In genomic region chr9:65536491-65536890, GRCm38 (mm10) we compare ENCODE assay signal across 27 mouse cellular contexts. TPM values are rescaled to one million over a fixed set of nuclear protein-coding genes. Genes with fewer than 3 reads are reported as not detected.
A peak's percentile ranks its signal among the peaks of the same experiment; 100 is the strongest.
DNase-seq lines count a peak whose midpoint lies in the region; ATAC-seq and TF ChIP-seq lines count a peak whose summit lies in the region.
"Had no signal": no experiment of that assay in that cellular context is flagged by ENCODE, and none has a peak within 500 bp of the region (broad histone marks: within the 10 kb centered on the region; RNA-seq: fewer than 3 reads in every experiment).

No protein-coding gene starts in this region.

- H3K9me3 ChIP-seq in heart, embryonic 11.5 days (replicated peaks; ENCODE audit: control insufficient read depth, low read length), result no peaks in the 10 kb centered on the region
- no peaks in the 10 kb centered on the region for H3K9me3 ChIP-seq in megakaryocyte, embryonic 14.5 days
- no peaks in the 10 kb centered on the region for H3K9me3 ChIP-seq in liver, embryonic 16.5 days (replicated peaks; ENCODE audit: control insufficient read depth, low read length)
- H3K9me3 ChIP-seq in forebrain, embryonic 13.5 days (replicated peaks), result no peaks in the 10 kb centered on the region
- H3K9me3 ChIP-seq: embryonic facial prominence, embryonic 15.5 days; forebrain, embryonic 10.5 days; hindbrain, embryonic 15.5 days; intestine, embryonic 15.5 days; limb, embryonic 15.5 days; stomach, embryonic 15.5 days had no signal

- H3K4me2 ChIP-seq in heart, embryonic 11.5 days, result no peak overlapping the region
- H3K4me2 ChIP-seq in liver, embryonic 16.5 days (ENCODE audit: low read depth, low read length), result no peak overlapping the region
- H3K4me2 ChIP-seq in forebrain, embryonic 13.5 days, result no peak overlapping the region
- H3K4me2 ChIP-seq: embryonic facial prominence, embryonic 15.5 days; hindbrain, embryonic 15.5 days; intestine, embryonic 15.5 days; limb, embryonic 15.5 days; midbrain, embryonic 11.5 days; neural tube, embryonic 12.5 days; stomach, embryonic 15.5 days had no signal

- no peaks in the 10 kb centered on the region for H3K36me3 ChIP-seq in heart, embryonic 11.5 days (ENCODE audit: control insufficient read depth, insufficient read depth, low read length)
- peaks cover 44% of the 10 kb centered on the region for H3K36me3 ChIP-seq in megakaryocyte, embryonic 14.5 days (replicated peaks; ENCODE audit: low read length)
- no peaks in the 10 kb centered on the region for H3K36me3 ChIP-seq in liver, embryonic 16.5 days (ENCODE audit: control insufficient read depth, insufficient read depth)
- no peaks in the 10 kb centered on the region for H3K36me3 ChIP-seq in forebrain, embryonic 13.5 days (ENCODE audit: poor library complexity, severe bottlenecking)
- H3K36me3 ChIP-seq: embryonic facial prominence, embryonic 15.5 days; forebrain, embryonic 10.5 days; hindbrain, embryonic 15.5 days; intestine, embryonic 15.5 days; limb, embryonic 15.5 days; neural tube, embryonic 12.5 days; stomach, embryonic 15.5 days had no signal

- 75% methylated on average over 4 of the region's 4 CpGs for WGBS in heart, embryonic 11.5 days (ENCODE audit: insufficient replicate concordance)
- WGBS in liver, embryonic 16.5 days (ENCODE audit: insufficient replicate concordance), result 58% methylated on average over 4 of the region's 4 CpGs
- 83% methylated on average over 4 of the region's 4 CpGs for WGBS in forebrain, embryonic 13.5 days

- H3K27me3 ChIP-seq in heart, embryonic 11.5 days (ENCODE audit: control insufficient read depth, insufficient read depth, low read length), result no peaks in the 10 kb centered on the region
- H3K27me3 ChIP-seq in megakaryocyte, embryonic 14.5 days (replicated peaks), result no peaks in the 10 kb centered on the region
- H3K27me3 ChIP-seq in liver, embryonic 16.5 days (ENCODE audit: control insufficient read depth, insufficient read depth, low read depth, low read length), result no peaks in the 10 kb centered on the region
- H3K27me3 ChIP-seq in forebrain, embryonic 13.5 days, result no peaks in the 10 kb centered on the region
- H3K27me3 ChIP-seq: embryonic facial prominence, embryonic 15.5 days; hindbrain, embryonic 15.5 days; intestine, embryonic 15.5 days; limb, embryonic 15.5 days; neural tube, embryonic 12.5 days; stomach, embryonic 15.5 days had no signal

- no peak for ATAC-seq in heart, embryonic 11.5 days (replicated peaks; ENCODE audit: insufficient number of reproducible peaks, low FRiP score, low TSS enrichment)
- ATAC-seq in megakaryocyte, adult 5-6 weeks (ENCODE audit: poor library complexity, severe bottlenecking), result no peak
- ATAC-seq in liver, embryonic 16.5 days (ENCODE audit: low read depth), result no peak
- no peak for ATAC-seq in forebrain, embryonic 13.5 days
- ATAC-seq: intestine, embryonic 15.5 days had no signal

- TF ChIP-seq CTCF in bone marrow macrophage, adult 2 months (IDR thresholded peaks at IDR 0.05; ENCODE audit: low read depth, low read length), result no peak

- no peak for TF ChIP-seq POLR2A in bone marrow macrophage, adult 2 months (IDR thresholded peaks at IDR 0.05; ENCODE audit: borderline replicate concordance, low read depth, low read length)

- peak; percentile 84 for DNase-seq in heart, adult 11 months
- no peak for DNase-seq in right cerebral cortex, postnatal 4 days
- DNase-seq: adrenal gland, postnatal 25 days; cerebellum, adult 2 months; cerebellum, postnatal 36 days; heart, postnatal 36 days; kidney, adult 9 months; kidney, postnatal 25 days; lung, postnatal 14 days had no signal

- H3K4me1 ChIP-seq in heart, embryonic 11.5 days (ENCODE audit: control insufficient read depth, insufficient read depth, low read length), result peaks cover 4% of the 10 kb centered on the region
- peaks cover 100% of the 10 kb centered on the region for H3K4me1 ChIP-seq in megakaryocyte, embryonic 14.5 days
- peaks cover 86% of the 10 kb centered on the region for H3K4me1 ChIP-seq in bone marrow macrophage, adult 2 months (ENCODE audit: control insufficient read depth, insufficient read depth, low read length)
- H3K4me1 ChIP-seq in liver, embryonic 16.5 days (ENCODE audit: control insufficient read depth, low read depth, low read length), result peaks cover 19% of the 10 kb centered on the region
- peaks cover under 1% of the 10 kb centered on the region; the same call in 1 of the 2 replicates for H3K4me1 ChIP-seq in forebrain, embryonic 13.5 days
- H3K4me1 ChIP-seq: hindbrain, embryonic 15.5 days; neural tube, embryonic 12.5 days had no signal

- no peak overlapping the region for H3K27ac ChIP-seq in heart, embryonic 11.5 days (ENCODE audit: low read depth, low read length)
- H3K27ac ChIP-seq in bone marrow macrophage, adult 2 months (ENCODE audit: insufficient read depth, low read depth, low read length), result peak overlapping the region; percentile 98
- H3K27ac ChIP-seq in liver, embryonic 16.5 days (ENCODE audit: low read length), result peak overlapping the region; percentile 21
- no peak overlapping the region for H3K27ac ChIP-seq in forebrain, embryonic 13.5 days
- H3K27ac ChIP-seq: embryonic facial prominence, embryonic 15.5 days; forebrain, embryonic 10.5 days; hindbrain, embryonic 15.5 days; intestine, embryonic 15.5 days; limb, embryonic 15.5 days; neural tube, embryonic 12.5 days; stomach, embryonic 15.5 days had no signal

- no peak overlapping the region for H3K9ac ChIP-seq in heart, embryonic 11.5 days (ENCODE audit: low read depth, low read length)
- H3K9ac ChIP-seq in liver, embryonic 16.5 days (ENCODE audit: low read depth, low read length), result no peak overlapping the region
- no peak overlapping the region for H3K9ac ChIP-seq in forebrain, embryonic 13.5 days
- H3K9ac ChIP-seq: embryonic facial prominence, embryonic 15.5 days; hindbrain, embryonic 15.5 days; intestine, embryonic 15.5 days; limb, embryonic 15.5 days; neural tube, embryonic 12.5 days; stomach, embryonic 15.5 days had no signal

- no peak overlapping the region for H3K4me3 ChIP-seq in heart, embryonic 11.5 days (ENCODE audit: low read depth, low read length)
- H3K4me3 ChIP-seq in megakaryocyte, embryonic 14.5 days (replicated peaks), result peak overlapping the region; percentile 70
- H3K4me3 ChIP-seq in bone marrow macrophage, adult 2 months (ENCODE audit: insufficient read depth, low read length), result no peak overlapping the region
- no peak overlapping the region for H3K4me3 ChIP-seq in liver, embryonic 16.5 days (ENCODE audit: low read depth, low read length)
- H3K4me3 ChIP-seq in forebrain, embryonic 13.5 days, result no peak overlapping the region
- H3K4me3 ChIP-seq: embryonic facial prominence, embryonic 15.5 days; forebrain, embryonic 10.5 days; hindbrain, embryonic 15.5 days; intestine, embryonic 15.5 days; limb, embryonic 15.5 days; neural tube, embryonic 12.5 days; stomach, embryonic 15.5 days had no signal

RNA-seq across cellular contexts. Expression of gene Ankdd1a, which starts 16.5 kb away (rescaled TPM):
- not detected in 2 replicates for polyA plus RNA-seq in heart, embryonic 11.5 days (2014; fragmentation: Nextera tagmentation; extraction: Ambion mirVana)
- 2.0 TPM in 1 of 2 replicates, not detected in the other for polyA plus RNA-seq in megakaryocyte, embryonic 14.5 days (2012; ENCODE audit: insufficient read depth, low replicate concordance)
- not detected in 2 replicates for total RNA-seq in megakaryocyte, adult 5-6 weeks (2015)
- total RNA-seq in megakaryocyte, adult 5-6 weeks (2017), result 0.08 TPM in 1 of 2 replicates, not detected in the other
- polyA plus RNA-seq in bone marrow macrophage, adult 2 months (2012; ENCODE audit: insufficient read depth, insufficient read length, missing spikeins), result 4.1 and 6.4 TPM in 2 replicates
- 0.06 TPM in 1 of 2 replicates, not detected in the other for polyA plus RNA-seq in liver, embryonic 16.5 days (2015; fragmentation: Nextera tagmentation; extraction: Ambion mirVana)
- polyA plus RNA-seq in forebrain, embryonic 13.5 days (2015; fragmentation: Nextera tagmentation; extraction: Ambion mirVana), result 0.14 TPM in 1 of 2 replicates, not detected in the other
- total RNA-seq: gastrocnemius, adult 8-10 months; heart, adult 8-10 months; heart, postnatal 36 days; MEL had no signal
- polyA plus RNA-seq: forebrain, embryonic 10.5 days; intestine, embryonic 15.5 days; midbrain, embryonic 11.5 days had no signal

RNA-seq across cellular contexts. Expression of gene Plekho2, which starts 43.3 kb away (rescaled TPM):
- polyA plus RNA-seq in heart, embryonic 11.5 days (2014; fragmentation: Nextera tagmentation; extraction: Ambion mirVana), result 10.6 and 11.9 TPM in 2 replicates
- polyA plus RNA-seq in megakaryocyte, embryonic 14.5 days (2012; ENCODE audit: insufficient read depth, low replicate concordance), result 198 and 329 TPM in 2 replicates
- 59.1 and 68.1 TPM in 2 replicates for total RNA-seq in megakaryocyte, adult 5-6 weeks (2015)
- total RNA-seq in megakaryocyte, adult 5-6 weeks (2017), result 52.5 and 60.6 TPM in 2 replicates
- polyA plus RNA-seq in bone marrow macrophage, adult 2 months (2012; ENCODE audit: insufficient read depth, insufficient read length, missing spikeins), result 193 and 213 TPM in 2 replicates
- polyA plus RNA-seq in liver, embryonic 16.5 days (2015; fragmentation: Nextera tagmentation; extraction: Ambion mirVana), result 23.1 and 24.5 TPM in 2 replicates
- polyA plus RNA-seq in forebrain, embryonic 13.5 days (2015; fragmentation: Nextera tagmentation; extraction: Ambion mirVana), result 4.9 and 5.5 TPM in 2 replicates

RNA-seq across cellular contexts. Expression of gene Pif1, which starts 50.5 kb away (rescaled TPM):
- polyA plus RNA-seq in heart, embryonic 11.5 days (2014; fragmentation: Nextera tagmentation; extraction: Ambion mirVana), result 7.6 and 9.5 TPM in 2 replicates
- 3.9 and 6.9 TPM in 2 replicates for polyA plus RNA-seq in megakaryocyte, embryonic 14.5 days (2012; ENCODE audit: insufficient read depth, low replicate concordance)
- 12.1 and 12.6 TPM in 2 replicates for total RNA-seq in megakaryocyte, adult 5-6 weeks (2015)
- total RNA-seq in megakaryocyte, adult 5-6 weeks (2017), result 12.7 and 16.9 TPM in 2 replicates
- polyA plus RNA-seq in bone marrow macrophage, adult 2 months (2012; ENCODE audit: insufficient read depth, insufficient read length, missing spikeins), result 3.8 and 4.4 TPM in 2 replicates
- polyA plus RNA-seq in liver, embryonic 16.5 days (2015; fragmentation: Nextera tagmentation; extraction: Ambion mirVana), result 9.6 and 10.9 TPM in 2 replicates
- polyA plus RNA-seq in forebrain, embryonic 13.5 days (2015; fragmentation: Nextera tagmentation; extraction: Ambion mirVana), result 21.2 and 21.5 TPM in 2 replicates
- total RNA-seq: gastrocnemius, adult 8-10 months; heart, adult 8-10 months; monocyte, adult 5-6 weeks had no signal

Comparison
In these comparisons a context has a peak if more than half of its experiments do, and no peak if none do; other contexts are left out.
1. H3K27ac ChIP-seq: peak in bone marrow macrophage, adult 2 months (single experiment) and liver, embryonic 16.5 days (single experiment); none in heart, embryonic 11.5 days (single experiment) and forebrain, embryonic 13.5 days (single experiment).